ENCODE assay signal across 8 mouse cellular contexts in genomic region chr11:96007516-96008235, GRCm38 (mm10). TPM values are rescaled to one million over a fixed set of nuclear protein-coding genes. Genes with fewer than 3 reads are reported as not detected.
DNase-seq lines count a peak whose midpoint lies in the region; ATAC-seq and TF ChIP-seq lines count a peak whose summit lies in the region.

No protein-coding gene starts in this region.

- H3K36me3 ChIP-seq in kidney, adult 2 months (ENCODE audit: control insufficient read depth, insufficient read depth, low read length) = no peaks in the 10 kb centered on the region
- no peaks in the 10 kb centered on the region for H3K36me3 ChIP-seq in heart, embryonic 13.5 days
- no peaks in the 10 kb centered on the region for H3K36me3 ChIP-seq in limb, embryonic 13.5 days
- H3K36me3 ChIP-seq in splenic B cell, adult 2 months (ENCODE audit: control insufficient read depth, insufficient read depth, low read length, poor library complexity, severe bottlenecking) = no peaks in the 10 kb centered on the region

- no peak overlapping the region for H3K4me3 ChIP-seq in kidney, adult 2 months (ENCODE audit: insufficient read depth, low read depth, low read length)
- H3K4me3 ChIP-seq in brown adipose tissue, adult 24 weeks (ENCODE audit: insufficient read depth, low read depth, low read length) = peak overlapping the region; percentile 23; the same call in 1 of the 2 replicates
- H3K4me3 ChIP-seq in heart, embryonic 13.5 days = peak overlapping the region; percentile 79
- peak overlapping the region; percentile 93 for H3K4me3 ChIP-seq in limb, embryonic 13.5 days

- peaks cover 29% of the 10 kb centered on the region for H3K27me3 ChIP-seq in kidney, adult 2 months (replicated peaks; ENCODE audit: control insufficient read depth, insufficient read depth, low read length)
- no peaks in the 10 kb centered on the region for H3K27me3 ChIP-seq in heart, embryonic 13.5 days (replicated peaks)
- no peaks in the 10 kb centered on the region for H3K27me3 ChIP-seq in limb, embryonic 13.5 days
- H3K27me3 ChIP-seq in splenic B cell, adult 2 months (ENCODE audit: control insufficient read depth, insufficient read depth, low read length, poor library complexity, severe bottlenecking) = peaks cover 14% of the 10 kb centered on the region

- H3K9ac ChIP-seq in heart, embryonic 13.5 days = peak overlapping the region; percentile 96
- H3K9ac ChIP-seq in limb, embryonic 13.5 days = peak overlapping the region; percentile 95

- no peak overlapping the region for H3K27ac ChIP-seq in kidney, adult 2 months (ENCODE audit: insufficient read depth, low read depth, low read length)
- no peak overlapping the region for H3K27ac ChIP-seq in brown adipose tissue, adult 24 weeks (replicated peaks; ENCODE audit: low read depth, low read length)
- peak overlapping the region; percentile 97 for H3K27ac ChIP-seq in heart, embryonic 13.5 days (replicated peaks)
- H3K27ac ChIP-seq in limb, embryonic 13.5 days = peak overlapping the region; percentile 99

- ATAC-seq in heart, embryonic 13.5 days (ENCODE audit: extremely low read depth, insufficient number of reproducible peaks, low FRiP score, low TSS enrichment) = 0 out of 2 replicates have a peak, but pooled peaks have one; percentile 20
- no peak; the same call in 1 of the 2 replicates for ATAC-seq in limb, embryonic 13.5 days (ENCODE audit: low FRiP score, low read depth)
- ATAC-seq in erythroid progenitor cell, adult 5-6 weeks (replicated peaks; ENCODE audit: low FRiP score, poor library complexity, severe bottlenecking) = no peak

- no peaks in the 10 kb centered on the region for H3K9me3 ChIP-seq in heart, embryonic 13.5 days
- H3K9me3 ChIP-seq in limb, embryonic 13.5 days = no peaks in the 10 kb centered on the region

- no peak for TF ChIP-seq POLR2A in kidney, adult 2 months (IDR thresholded peaks at IDR 0.05; ENCODE audit: low read depth, low read length)

- 4% methylated on average over 33 of the region's 33 CpGs for WGBS in kidney, adult 2 months
- WGBS in heart, embryonic 13.5 days = under 1% methylated on average over 33 of the region's 33 CpGs
- under 1% methylated on average over 33 of the region's 33 CpGs for WGBS in limb, embryonic 13.5 days

- peak overlapping the region; percentile 94 for H3K4me2 ChIP-seq in heart, embryonic 13.5 days
- peak overlapping the region; percentile 91 for H3K4me2 ChIP-seq in limb, embryonic 13.5 days (replicated peaks)

- TF ChIP-seq CTCF in kidney, adult 2 months (conservative IDR thresholded peaks at IDR 0.05; ENCODE audit: insufficient read depth, insufficient read length, low read depth, low read length) = no peak

- peak; percentile 29 for DNase-seq in kidney, adult 2 months
- DNase-seq in kidney, postnatal 25 days = no peak
- peak; percentile 24 for DNase-seq in splenic B cell, adult 2 months (ENCODE audit: low read depth, low spot score)
- DNase-seq in spleen, postnatal 10 days (ENCODE audit: low spot score in 2 of 2) = no peak

- no peaks in the 10 kb centered on the region for H3K4me1 ChIP-seq in kidney, adult 2 months (ENCODE audit: control insufficient read depth, insufficient read depth, low read length)
- H3K4me1 ChIP-seq in brown adipose tissue, adult 24 weeks (ENCODE audit: control insufficient read depth, insufficient read depth, insufficient read length, low read length) = no peaks in the 10 kb centered on the region
- peaks cover 25% of the 10 kb centered on the region for H3K4me1 ChIP-seq in heart, embryonic 13.5 days
- peaks cover 13% of the 10 kb centered on the region for H3K4me1 ChIP-seq in limb, embryonic 13.5 days

RNA-seq across cellular contexts. Expression of gene Igf2bp1, which starts 1.9 kb away (rescaled TPM):
- 1.0 and 1.1 TPM in 2 replicates for polyA plus RNA-seq in kidney, adult 2 months (2012; rRNA removed)
- polyA plus RNA-seq in brown adipose tissue, adult 24 weeks (2012; ENCODE audit: insufficient read depth, insufficient read length, missing spikeins) = not detected in 2 replicates
- 39.3 and 42.0 TPM in 2 replicates for polyA plus RNA-seq in heart, embryonic 13.5 days (2015; fragmentation: Nextera tagmentation; extraction: Ambion mirVana)
- polyA plus RNA-seq in limb, embryonic 13.5 days (2015; fragmentation: Nextera tagmentation; extraction: Ambion mirVana) = 83.4 and 85.7 TPM in 2 replicates
- not detected in 2 replicates for total RNA-seq in erythroid progenitor cell, adult 5-6 weeks (2015; ENCODE audit: low replicate concordance)
- not detected in 2 replicates for total RNA-seq in erythroid progenitor cell, adult 5-6 weeks (2017; ENCODE audit: low replicate concordance)

RNA-seq across cellular contexts. Expression of gene Gip, which starts 16.7 kb away (rescaled TPM):
- not detected in 2 replicates for polyA plus RNA-seq in kidney, adult 2 months (2012; rRNA removed)
- polyA plus RNA-seq in brown adipose tissue, adult 24 weeks (2012; ENCODE audit: insufficient read depth, insufficient read length, missing spikeins) = not detected in 2 replicates
- polyA plus RNA-seq in heart, embryonic 13.5 days (2015; fragmentation: Nextera tagmentation; extraction: Ambion mirVana) = not detected in 2 replicates
- not detected in 2 replicates for polyA plus RNA-seq in limb, embryonic 13.5 days (2015; fragmentation: Nextera tagmentation; extraction: Ambion mirVana)
- not detected in 2 replicates for total RNA-seq in erythroid progenitor cell, adult 5-6 weeks (2015; ENCODE audit: low replicate concordance)
- total RNA-seq in erythroid progenitor cell, adult 5-6 weeks (2017; ENCODE audit: low replicate concordance) = not detected in 2 replicates

RNA-seq across cellular contexts. Expression of gene Snf8, which starts 27.0 kb away (rescaled TPM):
- 35.5 and 45.9 TPM in 2 replicates for polyA plus RNA-seq in kidney, adult 2 months (2012; rRNA removed)
- 61.6 and 90.5 TPM in 2 replicates for polyA plus RNA-seq in brown adipose tissue, adult 24 weeks (2012; ENCODE audit: insufficient read depth, insufficient read length, missing spikeins)
- polyA plus RNA-seq in heart, embryonic 13.5 days (2015; fragmentation: Nextera tagmentation; extraction: Ambion mirVana) = 68.3 and 74.7 TPM in 2 replicates
- polyA plus RNA-seq in limb, embryonic 13.5 days (2015; fragmentation: Nextera tagmentation; extraction: Ambion mirVana) = 95.0 and 98.4 TPM in 2 replicates
- 22.0 and 55.8 TPM in 2 replicates for total RNA-seq in erythroid progenitor cell, adult 5-6 weeks (2015; ENCODE audit: low replicate concordance)
- total RNA-seq in erythroid progenitor cell, adult 5-6 weeks (2017; ENCODE audit: low replicate concordance) = 5.6 and 25.9 TPM in 2 replicates

RNA-seq across cellular contexts. Expression of gene Ube2z, which starts 57.5 kb away (rescaled TPM):
- polyA plus RNA-seq in kidney, adult 2 months (2012; rRNA removed) = 36.0 and 38.8 TPM in 2 replicates
- polyA plus RNA-seq in brown adipose tissue, adult 24 weeks (2012; ENCODE audit: insufficient read depth, insufficient read length, missing spikeins) = 11.5 and 13.7 TPM in 2 replicates
- 31.5 and 33.1 TPM in 2 replicates for polyA plus RNA-seq in heart, embryonic 13.5 days (2015; fragmentation: Nextera tagmentation; extraction: Ambion mirVana)
- 39.2 and 41.4 TPM in 2 replicates for polyA plus RNA-seq in limb, embryonic 13.5 days (2015; fragmentation: Nextera tagmentation; extraction: Ambion mirVana)
- total RNA-seq in erythroid progenitor cell, adult 5-6 weeks (2015; ENCODE audit: low replicate concordance) = 18.7 and 19.7 TPM in 2 replicates
- 9.7 and 26.2 TPM in 2 replicates for total RNA-seq in erythroid progenitor cell, adult 5-6 weeks (2017; ENCODE audit: low replicate concordance)

Comparison
In these comparisons a context has a peak if more than half of its experiments do, and no peak if none do; other contexts are left out.
1. DNase-seq: peak in kidney, adult 2 months (single experiment) and splenic B cell, adult 2 months (single experiment); none in kidney, postnatal 25 days (0 of 2) and spleen, postnatal 10 days (0 of 2).
2. H3K27ac ChIP-seq: peak in heart, embryonic 13.5 days (single experiment) and limb, embryonic 13.5 days (single experiment); none in kidney, adult 2 months (single experiment) and brown adipose tissue, adult 24 weeks (single experiment).
3. RNA of gene Igf2bp1, which starts 1.9 kb away (polyA plus RNA-seq): 83.4 to 85.7 TPM in limb, embryonic 13.5 days and 39.3 to 42.0 TPM in heart, embryonic 13.5 days; 1.0 to 1.1 TPM in kidney, adult 2 months and not detected in brown adipose tissue, adult 24 weeks; every median in the first group is over 10 times any median in the second.